Mouse (Mus musculus): ENCODE measurements around the gene Prim2.

DNA sequence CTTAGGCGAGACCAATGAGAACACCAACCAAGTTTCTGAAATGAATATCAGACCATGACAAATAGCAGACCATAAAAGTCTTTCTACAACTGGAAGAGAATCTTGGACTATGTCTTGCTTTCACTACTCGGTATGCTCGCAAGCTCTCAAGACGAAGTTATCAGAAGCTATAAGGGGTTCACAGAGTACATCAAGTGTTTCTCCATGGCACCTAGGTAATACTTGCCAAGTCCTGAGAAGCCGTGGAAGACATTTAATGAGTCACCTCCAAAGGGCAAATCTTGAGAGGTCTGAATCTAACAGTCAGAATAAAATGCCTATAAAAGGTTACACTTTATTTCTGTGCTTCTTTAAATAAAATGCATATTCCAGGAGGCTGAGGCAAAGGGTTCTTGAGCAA, 181.2 kb downstream of the Prim2 start:
- TF ChIP-seq CTCF (conservative IDR thresholded peaks at IDR 0.05; ENCODE audit: low read length) (no peak), POU5F1 (IDR thresholded peaks at IDR 0.05; ENCODE audit: borderline replicate concordance, low read length) (no peak), NANOG (IDR thresholded peaks at IDR 0.05; ENCODE audit: borderline replicate concordance, low read length) (no peak)
